Comparison of ENCODE assay signal across 14 mouse cellular contexts in genomic region chr15:96973370-96973769, GRCm38 (mm10).
"Had no signal": no experiment of that assay in that cellular context is flagged by ENCODE, and none has a peak within 500 bp of the region (broad histone marks: within the 10 kb centered on the region; RNA-seq: fewer than 3 reads in every experiment).

No protein-coding gene starts in this region.

- H3K4me1 ChIP-seq: intestine, embryonic 15.5 days; kidney, embryonic 15.5 days; liver, embryonic 13.5 days; megakaryocyte, embryonic 14.5 days; midbrain, embryonic 15.5 days; neural tube, embryonic 12.5 days; stomach, embryonic 15.5 days had no signal

- DNase-seq: kidney, adult 2 months; kidney, postnatal 14 days; left cerebral cortex, postnatal 4 days; liver, embryonic 13.5 days; thymus, postnatal 36 days had no signal

- H3K9ac ChIP-seq: intestine, embryonic 15.5 days; kidney, embryonic 15.5 days; limb, embryonic 15.5 days; liver, embryonic 13.5 days; midbrain, embryonic 15.5 days; neural tube, embryonic 12.5 days; stomach, embryonic 15.5 days had no signal

- H3K4me2 ChIP-seq: intestine, embryonic 15.5 days; kidney, embryonic 15.5 days; limb, embryonic 15.5 days; liver, embryonic 13.5 days; midbrain, embryonic 11.5 days; midbrain, embryonic 15.5 days; neural tube, embryonic 12.5 days; stomach, embryonic 15.5 days had no signal

- H3K36me3 ChIP-seq: intestine, embryonic 15.5 days; kidney, embryonic 15.5 days; limb, embryonic 15.5 days; liver, embryonic 13.5 days; midbrain, embryonic 15.5 days; neural tube, embryonic 12.5 days; stomach, embryonic 15.5 days had no signal

- H3K4me3 ChIP-seq: intestine, embryonic 15.5 days; kidney, embryonic 15.5 days; limb, embryonic 15.5 days; liver, embryonic 13.5 days; megakaryocyte, embryonic 14.5 days; midbrain, embryonic 15.5 days; neural tube, embryonic 12.5 days; stomach, embryonic 15.5 days had no signal

- H3K27ac ChIP-seq: kidney, embryonic 15.5 days; liver, embryonic 13.5 days; macrophage; midbrain, embryonic 15.5 days; neural tube, embryonic 12.5 days; stomach, embryonic 15.5 days had no signal

- H3K27me3 ChIP-seq: intestine, embryonic 15.5 days; kidney, embryonic 15.5 days; limb, embryonic 15.5 days; liver, embryonic 13.5 days; megakaryocyte, embryonic 14.5 days; midbrain, embryonic 15.5 days; neural tube, embryonic 12.5 days; stomach, embryonic 15.5 days had no signal

- H3K9me3 ChIP-seq: intestine, embryonic 15.5 days; kidney, embryonic 15.5 days; limb, embryonic 15.5 days; liver, embryonic 13.5 days; midbrain, embryonic 15.5 days; neural tube, embryonic 12.5 days; stomach, embryonic 15.5 days had no signal

- ATAC-seq: intestine, embryonic 15.5 days; midbrain, embryonic 15.5 days had no signal
